Mouse (Mus musculus): ENCODE data around the gene Gcc1. TPM values are rescaled to one million over a fixed set of nuclear protein-coding genes. Genes with fewer than 3 reads are reported as not detected.

Gene Gcc1
- polyA plus RNA-seq (2014; fragmentation: Illumina TruSeq; extraction: RNeasy Lipid Tissue Mini Kit (QIAGEN cat#74804); ENCODE audit: low read depth, low replicate concordance) = 4.7 TPM

DNA sequence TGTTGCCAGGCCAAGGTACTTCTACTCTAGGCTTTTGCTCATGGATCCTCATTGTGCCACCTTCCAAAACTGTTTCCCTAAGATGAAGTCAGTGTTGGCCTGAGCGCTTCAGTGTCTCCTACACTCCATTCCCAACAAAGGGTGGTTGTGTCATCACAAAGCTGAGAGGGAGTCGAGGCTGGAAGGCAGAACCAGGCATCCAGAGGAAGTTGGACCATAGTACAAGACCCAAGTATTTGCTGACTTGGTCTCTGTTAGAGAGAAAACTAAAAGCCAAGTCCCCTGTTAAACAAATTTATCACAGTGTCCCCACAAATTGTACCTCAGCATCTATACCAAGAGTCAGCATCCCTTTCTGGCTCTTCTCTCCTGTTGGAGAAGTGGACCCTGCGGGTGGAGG lies at the start of gene Gcc1:
Gene Gcc1 (minus strand): TSS at position 101 of the 400 bp plus-strand sequence.

DNA sequence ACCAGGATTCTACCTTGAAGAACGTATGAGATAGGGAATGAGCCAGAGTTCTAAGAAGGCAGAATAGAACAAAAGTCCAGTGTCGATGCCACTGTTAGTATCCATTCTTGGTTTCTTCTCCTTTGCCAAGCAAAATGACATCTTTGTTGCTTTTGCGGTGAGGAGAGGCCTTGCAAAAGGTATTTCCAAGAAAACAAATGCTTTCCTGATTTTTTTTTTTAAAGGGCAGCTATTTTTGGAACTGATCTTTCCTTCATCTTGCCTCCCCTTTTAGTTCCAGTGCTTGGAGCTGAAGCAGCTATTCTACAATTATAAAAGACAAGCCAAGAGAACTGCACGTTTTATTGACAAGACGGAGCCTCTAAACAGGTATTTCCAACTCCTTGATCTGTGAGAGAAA lies 46.6 kb upstream of the Gcc1 start, which contains the start of gene Snd1:
Gene Snd1 (plus strand): TSS at position 301 of the 400 bp plus-strand sequence.

GRCm38 (mm10) chr6:28449253-28449652 lies 21.1 kb upstream of the Gcc1 start, which contains the start of gene Pax4:
TSS of gene Pax4 (minus strand) at chr6:28449353.

GRCm38 (mm10) chr6:28427096-28427839 lies 922 bp downstream of the Gcc1 start, which contains the start of gene Fscn3:
TSS of gene Fscn3 (plus strand) at chr6:28427789.

DNA sequence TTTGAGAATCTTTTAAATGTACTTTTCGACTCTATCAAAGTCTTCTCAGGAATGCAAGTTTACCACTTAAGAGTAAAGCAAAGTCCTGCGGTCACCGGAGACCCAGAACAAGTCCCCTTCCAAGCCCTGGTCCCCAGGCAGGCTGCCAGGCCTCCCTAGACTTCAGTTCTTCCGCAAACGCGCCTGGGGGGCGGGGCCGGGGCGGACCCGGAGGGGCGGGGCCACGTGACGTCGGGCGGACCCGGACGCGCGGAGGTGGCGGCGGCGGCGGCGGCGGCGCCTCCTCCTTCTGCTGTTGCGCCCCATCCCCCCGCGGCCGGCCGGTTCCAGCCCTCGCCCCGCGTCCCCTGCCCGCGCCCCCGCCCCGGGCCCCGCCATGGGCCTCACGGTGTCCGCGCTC lies 4.9 kb downstream of the Gcc1 start, which contains the start of gene Arf5:
Gene Arf5 (plus strand): TSS at position 248 of the 400 bp plus-strand sequence.

GRCm38 (mm10) chr6:28397681-28398203 lies 30.4 kb downstream of the Gcc1 start, which contains the start of gene Zfp800:
TSS of gene Zfp800 (minus strand) at chr6:28398005.

Other genes with a start within 250 kb of the Gcc1 start
- gene Zfp800, start 30.4 kb downstream of the Gcc1 start, polyA plus RNA-seq (2014; fragmentation: Illumina TruSeq; extraction: RNeasy Lipid Tissue Mini Kit (QIAGEN cat#74804); ENCODE audit: low read depth, low replicate concordance) = 103 TPM
- gene Arf5, start 4.8 kb downstream of the Gcc1 start, polyA plus RNA-seq (2014; fragmentation: Illumina TruSeq; extraction: RNeasy Lipid Tissue Mini Kit (QIAGEN cat#74804); ENCODE audit: low read depth, low replicate concordance) = 12.0 TPM
- 23.6 TPM for gene Fscn3, start 601 bp downstream of the Gcc1 start, polyA plus RNA-seq (2014; fragmentation: Illumina TruSeq; extraction: RNeasy Lipid Tissue Mini Kit (QIAGEN cat#74804); ENCODE audit: low read depth, low replicate concordance)
- gene Pax4, start 21.0 kb upstream of the Gcc1 start, polyA plus RNA-seq (2014; fragmentation: Illumina TruSeq; extraction: RNeasy Lipid Tissue Mini Kit (QIAGEN cat#74804); ENCODE audit: low read depth, low replicate concordance) = not detected
- gene Snd1, start 46.7 kb upstream of the Gcc1 start, polyA plus RNA-seq (2014; fragmentation: Illumina TruSeq; extraction: RNeasy Lipid Tissue Mini Kit (QIAGEN cat#74804); ENCODE audit: low read depth, low replicate concordance) = 2.1 TPM